Mouse (Mus musculus) CD4-positive, CD25-positive, alpha-beta regulatory T cell, adult 9 weeks (primary cell): ENCODE results near the gene Rtn4r. TPM values are rescaled to one million over a fixed set of nuclear protein-coding genes. Genes with fewer than 3 reads are reported as not detected.

Experiments
- polyA plus RNA-seq: library from polyadenylated mRNA; unstranded; fragments of 100-300 nt; shearing (Covaris generic); gene quantifications from one replicate; pipeline ENCODE4 v1.2.1, GENCODE M21; 2017

Rtn4r gene
- not detected for polyA plus RNA-seq

GRCm38 (mm10) chr16:18127241-18127861 lies at the start of gene Rtn4r:
Gene Rtn4r (plus strand): TSS chr16:18127642.

Other genes starting within 250 kb of the Rtn4r start
- gene Gm20518, start 236.0 kb upstream of the Rtn4r start, polyA plus RNA-seq = 0.32 TPM
- gene Tssk1, start 233.4 kb upstream of the Rtn4r start, polyA plus RNA-seq = not detected
- gene Dgcr2, start 229.1 kb upstream of the Rtn4r start, polyA plus RNA-seq = 51.8 TPM
- gene Tssk2, start 229.0 kb upstream of the Rtn4r start, polyA plus RNA-seq = 0.26 TPM
- 75.4 TPM for gene Ess2, start 216.3 kb upstream of the Rtn4r start, polyA plus RNA-seq
- not detected for gene Gsc2, start 212.6 kb upstream of the Rtn4r start, polyA plus RNA-seq
- 16.0 TPM for gene Slc25a1, start 199.4 kb upstream of the Rtn4r start, polyA plus RNA-seq
- gene Vpreb2, start 147.2 kb upstream of the Rtn4r start, polyA plus RNA-seq = not detected
- gene Dgcr6, start 74.8 kb upstream of the Rtn4r start, polyA plus RNA-seq = 30.9 TPM
- 6.0 TPM for gene Prodh, start 37.4 kb upstream of the Rtn4r start, polyA plus RNA-seq
- not detected for gene Ccdc188, start 90.2 kb downstream of the Rtn4r start, polyA plus RNA-seq
- 2.2 TPM for gene Zdhhc8, start 107.5 kb downstream of the Rtn4r start, polyA plus RNA-seq
- gene Trmt2a, start 121.0 kb downstream of the Rtn4r start, polyA plus RNA-seq = 120 TPM
- 140 TPM for gene Ranbp1, start 121.1 kb downstream of the Rtn4r start, polyA plus RNA-seq
- 2.6 TPM for gene Gm49776, start 130.7 kb downstream of the Rtn4r start, polyA plus RNA-seq
- 21.9 TPM for gene Dgcr8, start 161.6 kb downstream of the Rtn4r start, polyA plus RNA-seq
- gene Tango2, start 220.5 kb downstream of the Rtn4r start, polyA plus RNA-seq = 60.9 TPM
- 1.7 TPM for gene Arvcf, start 220.5 kb downstream of the Rtn4r start, polyA plus RNA-seq